Comparison of ENCODE assay signal across 8 mouse cellular contexts in genomic region chr2:93454817-93455591, GRCm38 (mm10). TPM values are rescaled to one million over a fixed set of nuclear protein-coding genes. Genes with fewer than 3 reads are reported as not detected.
DNase-seq lines count a peak whose midpoint lies in the region; ATAC-seq lines count a peak whose summit lies in the region.
"Had no signal": no experiment of that assay in that cellular context is flagged by ENCODE, and none has a peak within 500 bp of the region (broad histone marks: within the 10 kb centered on the region; RNA-seq: fewer than 3 reads in every experiment).

No protein-coding gene starts in this region.

- 41% methylated on average over 3 of the region's 3 CpGs for WGBS in liver, embryonic 12.5 days (ENCODE audit: insufficient replicate concordance)
- 83% methylated on average over 3 of the region's 3 CpGs for WGBS in midbrain, embryonic 13.5 days

- H3K4me2 ChIP-seq in liver, embryonic 12.5 days: peak overlapping the region; percentile 91
- H3K4me2 ChIP-seq in midbrain, embryonic 13.5 days (replicated peaks): no peak overlapping the region
- H3K4me2 ChIP-seq: hindbrain, embryonic 15.5 days had no signal

- ATAC-seq in liver, embryonic 12.5 days: peak; percentile 83
- ATAC-seq in midbrain, embryonic 13.5 days: no peak

- intact Hi-C loops in heart, postnatal 10 days (cut with DNase I): no loop called here

- H3K27ac ChIP-seq in liver, embryonic 12.5 days: peak overlapping the region; percentile 88
- H3K27ac ChIP-seq in midbrain, embryonic 13.5 days: no peak overlapping the region
- H3K27ac ChIP-seq: hindbrain, embryonic 15.5 days had no signal

- H3K9me3 ChIP-seq in liver, embryonic 12.5 days (replicated peaks): no peaks in the 10 kb centered on the region
- H3K9me3 ChIP-seq in midbrain, embryonic 13.5 days: no peaks in the 10 kb centered on the region
- H3K9me3 ChIP-seq: hindbrain, embryonic 15.5 days had no signal

- H3K9ac ChIP-seq in liver, embryonic 12.5 days: peak overlapping the region; percentile 43
- H3K9ac ChIP-seq in midbrain, embryonic 13.5 days (replicated peaks): no peak overlapping the region
- H3K9ac ChIP-seq: hindbrain, embryonic 15.5 days had no signal

- H3K36me3 ChIP-seq in liver, embryonic 12.5 days: peaks cover 7% of the 10 kb centered on the region
- H3K36me3 ChIP-seq in midbrain, embryonic 13.5 days: no peaks in the 10 kb centered on the region
- H3K36me3 ChIP-seq: hindbrain, embryonic 15.5 days had no signal

- peaks cover 99% of the 10 kb centered on the region for H3K4me1 ChIP-seq in liver, embryonic 12.5 days
- H3K4me1 ChIP-seq in midbrain, embryonic 13.5 days (replicated peaks): 0 out of 2 replicates have a peak, but pooled peaks cover 4% of the 10 kb centered on the region

- H3K27me3 ChIP-seq in liver, embryonic 12.5 days (replicated peaks): no peaks in the 10 kb centered on the region
- H3K27me3 ChIP-seq in midbrain, embryonic 13.5 days: no peaks in the 10 kb centered on the region
- H3K27me3 ChIP-seq: hindbrain, embryonic 15.5 days had no signal

- DNase-seq in spleen, adult 12 weeks (ENCODE audit: low spot score): peak; percentile 56
- no peak for DNase-seq in spleen, adult 18-20 months
- peak; percentile 85 to 86 for DNase-seq in heart, postnatal 10 days
- peak; percentile 49 for DNase-seq in thymus, postnatal 4 days
- DNase-seq in frontal cortex, postnatal 14 days (ENCODE audit: low spot score in 2 of 2): no peak

- H3K4me3 ChIP-seq in liver, embryonic 12.5 days: peak overlapping the region; percentile 12; the same call in 1 of the 2 replicates
- no peak overlapping the region for H3K4me3 ChIP-seq in midbrain, embryonic 13.5 days (replicated peaks)
- H3K4me3 ChIP-seq: hindbrain, embryonic 15.5 days had no signal

RNA-seq across cellular contexts. Expression of gene Cd82, which starts 7.9 kb away (rescaled TPM):
- 10 to 100 TPM; 13.9 to 17.2 TPM for total RNA-seq in heart, postnatal 10 days (2021)
- 46.2 and 49.4 TPM in 2 replicates for polyA plus RNA-seq in liver, embryonic 12.5 days (2016; fragmentation: Nextera tagmentation; extraction: Ambion mirVana)
- 12.6 and 16.2 TPM in 2 replicates for polyA plus RNA-seq in midbrain, embryonic 13.5 days (2015; fragmentation: Nextera tagmentation; extraction: Ambion mirVana)

Comparison
In these comparisons a context has a peak if more than half of its experiments do, and no peak if none do; other contexts are left out.
1. DNase-seq: peak in spleen, adult 12 weeks (single experiment), heart, postnatal 10 days (2 of 2) and thymus, postnatal 4 days (single experiment); none in spleen, adult 18-20 months (0 of 2) and frontal cortex, postnatal 14 days (0 of 2).